Mouse (Mus musculus) midbrain, embryonic 11.5 days (tissue): ENCODE data around the gene G6pc3. TPM values are rescaled to one million over a fixed set of nuclear protein-coding genes. Genes with fewer than 3 reads are reported as not detected.

ENCODE experiments used
- ATAC-seq: fragments of 200-750 bp; cut with Nextera tagmentation; 2 replicates; pipeline ENCODE4 v1.8.0; 2017; ENCODE audit warnings: moderate TSS enrichment, moderate library complexity; ENCODE audit not compliant: low FRiP score
- DNase-seq: peaks from one replicate; pipeline ENCODE4 v3.0.0; 2015; ENCODE audit warnings: low spot score; ENCODE audit errors: missing footprints
- H3K27ac ChIP-seq: fragments of 300-500 bp; sonication (generic); 2 replicates; pipeline ENCODE4 v1.5.1; 2014; ENCODE audit warnings: low read depth, low read length
- H3K27me3 ChIP-seq: fragments of 300-500 bp; sonication (generic); 2 replicates; pipeline ENCODE4 v1.6.1; 2014; ENCODE audit warnings: mild to moderate bottlenecking, low read length, moderate library complexity, mixed read lengths; ENCODE audit not compliant: control insufficient read depth, insufficient read depth
- H3K36me3 ChIP-seq: fragments of 300-500 bp; sonication (generic); 2 replicates; pipeline ENCODE4 v1.6.1; 2014; ENCODE audit warnings: mild to moderate bottlenecking, low read length, moderate library complexity, mixed read lengths; ENCODE audit not compliant: control insufficient read depth, insufficient read depth
- H3K4me1 ChIP-seq: fragments of 300-500 bp; sonication (generic); 2 replicates; pipeline ENCODE4 v1.6.1; 2014; ENCODE audit warnings: low read length; ENCODE audit not compliant: control insufficient read depth, insufficient read depth
- H3K4me2 ChIP-seq: fragments of 300-500 bp; sonication (generic); 2 replicates; pipeline ENCODE4 v1.6.1; 2014; ENCODE audit warnings: mild to moderate bottlenecking, moderate library complexity
- H3K4me3 ChIP-seq: fragments of 300-500 bp; sonication (generic); 2 replicates; pipeline ENCODE4 v1.5.1; 2014; ENCODE audit warnings: low read depth, low read length
- H3K9ac ChIP-seq: fragments of 300-500 bp; sonication (generic); 2 replicates; pipeline ENCODE4 v1.6.1; 2014; ENCODE audit warnings: low read length
- H3K9me3 ChIP-seq: fragments of 300-500 bp; sonication (generic); 2 replicates; pipeline ENCODE4 v1.6.1; 2016; ENCODE audit warnings: low read length; ENCODE audit not compliant: control insufficient read depth
- WGBS: fragments of 180-500 bp; shearing (Covaris S2); extraction: QIAGEN DNeasy Blood & Tissue Kit; methylation state at CpG from one replicate; pipeline ENCODE4 v1.1.7; 2014; 5-methylcytosine and 5-hydroxymethylcytosine counted together
- polyA plus RNA-seq: library from polyadenylated mRNA; unstranded; fragments of >200 nt; fragmentation: Nextera tagmentation; extraction: Ambion mirVana; gene quantifications from 2 replicates; pipeline ENCODE4 v1.2.1, GENCODE M21; 2014

Gene G6pc3
- 27.8 and 31.5 TPM in 2 replicates for polyA plus RNA-seq

DNA sequence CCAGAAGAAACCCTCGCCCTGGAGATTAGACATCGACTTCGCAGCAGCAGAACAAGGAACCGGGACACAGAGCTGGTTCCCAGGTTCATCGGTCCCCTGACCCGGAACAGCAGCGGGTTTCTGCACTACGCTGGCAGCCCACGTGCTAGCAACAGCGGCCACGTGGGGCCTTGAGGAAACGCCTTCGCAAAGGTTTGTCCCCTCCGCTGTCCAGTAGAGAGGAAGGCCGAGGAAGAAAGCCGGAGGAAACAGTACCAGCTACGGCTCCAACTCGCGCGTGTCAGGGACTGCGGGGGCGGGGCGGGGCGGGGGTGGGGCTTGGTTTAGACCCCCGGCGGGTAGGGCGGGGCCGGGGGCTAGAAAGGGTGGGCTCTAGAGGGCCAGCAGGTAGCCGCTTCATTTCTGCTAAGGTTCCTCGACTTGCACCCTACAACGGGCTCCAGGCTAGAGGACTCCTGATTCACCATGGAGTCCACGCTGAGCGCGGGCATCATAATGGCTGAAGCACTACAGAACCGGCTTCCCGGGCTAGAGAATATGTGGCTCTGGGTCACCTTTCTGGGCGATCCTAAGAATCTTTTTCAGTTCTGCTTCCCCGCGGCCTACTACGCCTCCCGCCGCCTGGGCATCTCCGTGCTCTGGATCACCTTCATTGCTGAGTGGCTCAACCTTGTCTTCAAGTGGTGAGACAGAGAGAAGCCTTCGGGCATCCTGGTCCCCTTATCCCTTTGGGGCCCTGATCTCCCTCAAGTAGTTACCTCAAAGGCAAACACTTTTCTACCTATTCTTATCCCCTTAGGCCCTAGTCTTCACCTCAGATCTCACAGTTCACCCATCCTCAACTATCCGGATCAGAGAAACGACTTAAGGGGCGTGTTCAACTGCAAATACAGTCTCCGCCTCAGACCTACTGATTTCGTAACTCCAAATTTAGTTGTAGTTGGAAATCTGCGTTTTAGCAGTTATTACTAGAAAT, at the start of gene G6pc3:
TSS of gene G6pc3 (plus strand) at position 160 of the 976 bp plus-strand sequence.
- Histone ChIP-seq H3K9me3 (no peaks in the 10 kb centered on the region), H3K4me3 (peak within 1 kb of the TSS; percentile 63), H3K4me2 (peak within 1 kb of the TSS; percentile 87), H3K36me3 (peaks cover 11% of the 10 kb centered on the region), H3K9ac (peak within 1 kb of the TSS; percentile 79), H3K27me3 (no peaks in the 10 kb centered on the region), H3K4me1 (peaks cover 11% of the 10 kb centered on the region), H3K27ac (no peak within 1 kb of the TSS; the same call in 1 of the 2 replicates)
- ATAC-seq (peak; percentile 75), DNase-seq (peak; percentile 97)
- 4% methylated on average over 50 of the region's 50 CpGs for WGBS

GRCm38 (mm10) chr11:102140508-102140907, 48.9 kb upstream of the G6pc3 start:
- H3K9ac ChIP-seq, result no peak overlapping the region
- H3K27ac ChIP-seq, result no peak overlapping the region
- H3K36me3 ChIP-seq, result no peaks in the 10 kb centered on the region
- 0 out of 2 replicates have a peak, but pooled peaks cover 2% of the 10 kb centered on the region for H3K4me1 ChIP-seq
- 5% methylated on average over 5 of the region's 5 CpGs for WGBS
- peaks cover 16% of the 10 kb centered on the region for H3K27me3 ChIP-seq
- DNase-seq (peak; percentile 97), ATAC-seq (no peak)
- no peaks in the 10 kb centered on the region for H3K9me3 ChIP-seq
- no peak overlapping the region for H3K4me3 ChIP-seq
- no peak overlapping the region for H3K4me2 ChIP-seq

DNA sequence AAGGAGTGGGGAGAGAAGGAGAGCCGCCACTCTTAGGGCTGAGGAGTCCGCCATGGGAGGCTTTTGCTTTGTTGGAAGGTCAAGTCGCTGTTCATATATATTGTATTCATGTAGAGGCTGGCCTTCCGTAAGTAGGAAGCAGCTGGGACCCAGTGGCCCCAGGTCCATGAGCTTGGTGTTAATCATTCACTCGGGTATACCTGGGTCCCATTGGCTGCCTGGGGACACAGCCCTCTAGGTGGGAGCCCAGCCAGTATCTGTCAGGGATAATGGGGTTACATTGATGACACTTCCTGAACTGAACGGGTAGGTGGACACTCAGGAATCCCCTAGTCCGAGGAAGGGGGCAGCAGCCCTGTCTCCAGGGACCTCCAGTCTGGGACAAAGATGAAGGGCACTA, 47.1 kb upstream of the G6pc3 start:
- H3K4me2 ChIP-seq, result no peak overlapping the region
- DNase-seq (no peak), ATAC-seq (no peak)
- no peak overlapping the region for H3K4me3 ChIP-seq
- no peak overlapping the region for H3K9ac ChIP-seq
- H3K27me3 ChIP-seq, result peaks cover 34% of the 10 kb centered on the region
- H3K36me3 ChIP-seq, result no peaks in the 10 kb centered on the region
- no peaks in the 10 kb centered on the region for H3K9me3 ChIP-seq
- H3K27ac ChIP-seq, result no peak overlapping the region
- H3K4me1 ChIP-seq, result 0 out of 2 replicates have a peak, but pooled peaks cover 9% of the 10 kb centered on the region
- WGBS, result 73% methylated on average over 7 of the region's 7 CpGs

GRCm38 (mm10) chr11:102144957-102145470, 44.4 kb upstream of the G6pc3 start:
- peak overlapping the region; percentile 39; the same call in 1 of the 2 replicates for H3K4me2 ChIP-seq
- H3K9me3 ChIP-seq, result no peaks in the 10 kb centered on the region
- H3K4me3 ChIP-seq, result peak overlapping the region; percentile 18; the same call in 1 of the 2 replicates
- ATAC-seq, result 0 out of 2 replicates have a peak, but pooled peaks have one; percentile 9
- peaks cover 51% of the 10 kb centered on the region for H3K27me3 ChIP-seq
- WGBS, result 25% methylated on average over 13 of the region's 13 CpGs
- H3K9ac ChIP-seq, result no peak overlapping the region
- H3K27ac ChIP-seq, result no peak overlapping the region
- H3K4me1 ChIP-seq, result 0 out of 2 replicates have a peak, but pooled peaks cover 9% of the 10 kb centered on the region
- no peak for DNase-seq
- no peaks in the 10 kb centered on the region for H3K36me3 ChIP-seq

- Histone ChIP-seq H3K9me3 (no peaks in the 10 kb centered on the region), H3K36me3 (no peaks in the 10 kb centered on the region), H3K4me1 (0 out of 2 replicates have a peak, but pooled peaks cover 9% of the 10 kb centered on the region), H3K27me3 (peaks cover 51% of the 10 kb centered on the region), H3K27ac (no peak within 1 kb of the TSS), H3K4me2 (peak within 1 kb of the TSS; percentile 39), H3K9ac (no peak within 1 kb of the TSS), H3K4me3 (peak within 1 kb of the TSS; percentile 18)
- DNase-seq (peak; percentile 94), ATAC-seq (0 out of 2 replicates have a peak, but pooled peaks have one; percentile 9)
- under 1% methylated on average over 50 of the region's 50 CpGs for WGBS
Observed at GRCm38 (mm10) chr11:102145471-102146001, 43.9 kb upstream of the G6pc3 start, which contains the start of gene Nags. Gene Nags, plus strand, starts transcription at chr11:102145513.

DNA sequence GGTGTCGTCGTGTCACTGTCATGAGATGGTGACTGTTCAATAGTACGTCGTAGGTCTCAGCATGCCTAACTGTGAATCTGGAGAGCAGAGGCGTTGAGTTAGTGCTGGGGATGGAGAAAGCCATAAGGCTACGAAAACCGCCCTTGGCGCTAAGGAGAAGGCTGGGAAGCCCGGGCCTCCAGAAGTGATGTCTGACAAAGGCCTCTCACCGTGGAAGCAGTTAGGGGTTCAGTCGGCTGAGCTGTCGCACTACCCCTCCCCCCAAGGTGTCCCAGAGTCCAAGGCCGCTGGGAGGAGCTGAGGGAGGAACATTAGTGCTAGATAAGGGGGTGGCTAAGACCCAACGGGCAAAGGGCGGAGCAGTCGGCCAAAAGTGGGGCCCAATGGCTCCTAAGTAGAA, 43.4 kb upstream of the G6pc3 start:
- Histone ChIP-seq H3K4me1 (0 out of 2 replicates have a peak, but pooled peaks cover 9% of the 10 kb centered on the region), H3K4me3 (peak overlapping the region; percentile 18), H3K27ac (no peak overlapping the region), H3K9ac (no peak overlapping the region), H3K36me3 (no peaks in the 10 kb centered on the region), H3K4me2 (no peak overlapping the region), H3K9me3 (no peaks in the 10 kb centered on the region), H3K27me3 (peaks cover 51% of the 10 kb centered on the region)
- no peak for ATAC-seq
- WGBS, result 4% methylated on average over 16 of the region's 16 CpGs
- peak; percentile 94 for DNase-seq

DNA sequence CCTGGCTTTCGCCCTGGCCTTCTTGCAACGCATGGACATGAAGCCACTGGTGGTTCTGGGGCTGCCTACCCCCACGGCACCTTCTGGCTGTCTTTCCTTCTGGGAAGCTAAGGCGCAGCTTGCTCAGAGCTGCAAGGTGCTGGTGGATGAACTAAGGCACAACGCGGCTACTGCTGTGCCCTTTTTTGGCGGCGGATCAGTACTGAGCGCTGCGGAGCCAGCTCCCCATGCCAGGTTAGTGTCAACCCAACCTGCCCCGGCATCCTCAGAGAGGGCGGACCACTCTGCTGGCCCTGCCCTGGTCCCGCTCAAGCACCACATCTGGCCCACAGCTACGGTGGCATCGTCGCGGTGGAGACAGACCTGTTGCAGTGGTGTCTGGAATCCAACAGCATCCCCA, 42.9 kb upstream of the G6pc3 start:
- no peaks in the 10 kb centered on the region for H3K9me3 ChIP-seq
- ATAC-seq, result no peak
- no peaks in the 10 kb centered on the region for H3K36me3 ChIP-seq
- peaks cover 51% of the 10 kb centered on the region for H3K27me3 ChIP-seq
- H3K4me3 ChIP-seq, result no peak overlapping the region
- 8% methylated on average over 17 of the region's 17 CpGs for WGBS
- H3K4me1 ChIP-seq, result 0 out of 2 replicates have a peak, but pooled peaks cover 9% of the 10 kb centered on the region
- no peak overlapping the region for H3K4me2 ChIP-seq
- peak; percentile 86 for DNase-seq
- H3K9ac ChIP-seq, result no peak overlapping the region
- no peak overlapping the region for H3K27ac ChIP-seq

DNA sequence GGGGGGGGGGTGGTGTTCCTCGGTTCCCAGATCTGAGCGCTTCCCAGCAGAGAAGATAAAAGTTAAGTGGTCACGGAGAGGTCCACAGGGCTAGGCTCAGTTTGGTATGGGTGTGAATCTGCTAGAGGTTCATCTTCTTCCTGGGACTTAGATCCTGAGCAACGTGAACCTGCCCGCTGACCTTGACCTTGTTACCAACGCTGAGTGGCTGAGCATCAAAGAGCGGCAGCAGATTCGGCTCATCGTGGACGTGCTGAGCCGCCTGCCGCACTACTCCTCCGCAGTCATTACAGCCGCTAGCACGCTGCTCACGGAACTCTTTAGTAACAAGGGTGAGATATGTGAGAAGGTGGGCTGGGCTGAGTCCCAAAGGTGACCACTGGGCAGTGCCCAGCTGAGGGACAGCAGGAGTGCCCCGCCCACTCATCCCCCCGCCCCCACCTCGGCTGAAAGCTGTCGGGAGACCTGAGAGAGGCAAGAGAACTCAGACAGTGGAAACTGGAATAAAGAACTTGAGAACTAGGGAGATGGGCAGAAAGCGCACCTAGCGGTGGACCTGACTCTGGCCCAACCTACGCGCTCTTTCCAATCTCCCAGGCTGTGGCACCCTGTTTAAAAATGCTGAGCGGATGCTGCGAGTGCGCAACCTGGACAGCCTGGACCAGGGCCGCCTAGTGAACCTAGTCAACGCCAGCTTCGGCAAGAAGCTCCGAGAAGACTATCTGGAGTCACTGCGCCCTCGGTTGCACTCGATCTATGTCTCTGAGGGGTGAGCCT, 42.0 kb upstream of the G6pc3 start:
- ATAC-seq (no peak), DNase-seq (peak; percentile 87)
- Histone ChIP-seq H3K4me2 (no peak overlapping the region), H3K4me1 (0 out of 2 replicates have a peak, but pooled peaks cover 9% of the 10 kb centered on the region), H3K36me3 (no peaks in the 10 kb centered on the region), H3K9ac (no peak overlapping the region), H3K27me3 (peaks cover 51% of the 10 kb centered on the region), H3K27ac (no peak overlapping the region), H3K4me3 (no peak overlapping the region), H3K9me3 (no peaks in the 10 kb centered on the region)
- WGBS, result 14% methylated on average over 34 of the region's 34 CpGs
